Mouse (Mus musculus) brain, embryonic 18.5 days (tissue): ENCODE measurements around the gene Vax2.

Experiments used
- DNase-seq: peaks from one replicate; pipeline ENCODE4 v3.0.0-alpha.2; 2012; ENCODE audit warnings: low read depth, low spot score

Gene Vax2

GRCm38 (mm10) chr6:83711725-83712475 is 836 bp downstream of the Vax2 start:
- no peak for DNase-seq

- no peak for DNase-seq
These were observed 2.4 kb downstream of the Vax2 start for GRCm38 (mm10) chr6:83713271-83714136.

- DNase-seq: no peak
These were observed 3.4 kb downstream of the Vax2 start for GRCm38 (mm10) chr6:83714221-83715123.

GRCm38 (mm10) chr6:83715461-83716196 is 4.6 kb downstream of the Vax2 start:
- DNase-seq: no peak

GRCm38 (mm10) chr6:83717026-83717425 is 6.0 kb downstream of the Vax2 start:
- DNase-seq: no peak

GRCm38 (mm10) chr6:83722526-83722925 is 11.5 kb downstream of the Vax2 start:
- DNase-seq: no peak

- no peak for DNase-seq
These were observed 16.1 kb downstream of the Vax2 start for GRCm38 (mm10) chr6:83727178-83727577.

- DNase-seq: no peak
These were observed 17.4 kb downstream of the Vax2 start for GRCm38 (mm10) chr6:83728488-83728887.

GRCm38 (mm10) chr6:83729350-83729970 is 18.4 kb downstream of the Vax2 start:
- no peak for DNase-seq

- DNase-seq: no peak
These were observed 20.1 kb downstream of the Vax2 start for GRCm38 (mm10) chr6:83731128-83731527.

- no peak for DNase-seq
These were observed 26.2 kb downstream of the Vax2 start for GRCm38 (mm10) chr6:83737311-83737710.

- DNase-seq: no peak
These were observed 27.5 kb downstream of the Vax2 start for GRCm38 (mm10) chr6:83738596-83738995.

- no peak for DNase-seq
These were observed 31.7 kb downstream of the Vax2 start, which contains the start of gene Atp6v1b1 for GRCm38 (mm10) chr6:83742761-83743160. Gene Atp6v1b1, plus strand, starts transcription at chr6:83742990.

GRCm38 (mm10) chr6:83743212-83743611 is 32.1 kb downstream of the Vax2 start:
- DNase-seq: no peak

- no peak for DNase-seq
These were observed 33.1 kb downstream of the Vax2 start for GRCm38 (mm10) chr6:83744126-83744525.

GRCm38 (mm10) chr6:83744557-83744956 is 33.5 kb downstream of the Vax2 start:
- no peak for DNase-seq

- DNase-seq: no peak
These were observed 34.4 kb downstream of the Vax2 start for GRCm38 (mm10) chr6:83745466-83745865.

- DNase-seq: no peak
These were observed 38.2 kb downstream of the Vax2 start for GRCm38 (mm10) chr6:83749286-83749685.

GRCm38 (mm10) chr6:83750171-83750684 is 39.2 kb downstream of the Vax2 start:
- no peak for DNase-seq

GRCm38 (mm10) chr6:83756051-83756450 is 45.0 kb downstream of the Vax2 start:
- no peak for DNase-seq
